Mouse (Mus musculus) liver, adult 2 months (tissue): ENCODE measurements around the gene Kcnmb4.

ENCODE experiments used
- CTCF ChIP-seq: fragments of 200-500 bp; IDR thresholded peaks from 2 replicates; pipeline ENCODE4 v1.5.1; 2011; ENCODE audit warnings: low read depth, low read length, control low read depth
- POLR2A ChIP-seq: fragments of 200-500 bp; IDR thresholded peaks from 2 replicates; pipeline ENCODE4 v1.6.1; 2011; ENCODE audit warnings: low read length, control low read depth; ENCODE audit not compliant: insufficient read depth; ENCODE audit errors: extremely low read depth

- no peak for TF ChIP-seq CTCF
- TF ChIP-seq POLR2A = no peak
Measured at GRCm38 (mm10) chr10:116397573-116397972, 76.1 kb downstream of the Kcnmb4 start.
